Mouse (Mus musculus): ENCODE measurements around the gene Sdad1.

The Sdad1 gene

DNA sequence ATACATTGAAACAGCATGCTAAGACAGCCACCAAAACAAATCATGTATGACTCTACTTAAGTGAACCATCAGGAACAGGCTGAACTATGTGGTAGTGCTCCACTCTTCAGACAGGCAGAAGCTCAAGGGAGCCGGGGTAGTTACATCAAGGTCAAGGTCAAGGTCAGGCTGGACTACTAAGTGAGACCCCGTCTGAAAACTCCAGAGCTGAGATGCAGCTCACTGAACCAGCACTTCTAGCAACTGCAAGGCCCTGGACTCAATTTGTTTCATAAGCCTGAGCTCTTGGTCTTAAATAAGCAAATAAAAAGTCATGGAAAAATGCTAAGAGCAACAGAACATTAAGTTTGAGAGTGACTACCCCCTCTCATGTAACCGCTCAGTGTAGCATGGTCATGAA lies 6.0 kb downstream of the Sdad1 start:
- no peak for DNase-seq

DNA sequence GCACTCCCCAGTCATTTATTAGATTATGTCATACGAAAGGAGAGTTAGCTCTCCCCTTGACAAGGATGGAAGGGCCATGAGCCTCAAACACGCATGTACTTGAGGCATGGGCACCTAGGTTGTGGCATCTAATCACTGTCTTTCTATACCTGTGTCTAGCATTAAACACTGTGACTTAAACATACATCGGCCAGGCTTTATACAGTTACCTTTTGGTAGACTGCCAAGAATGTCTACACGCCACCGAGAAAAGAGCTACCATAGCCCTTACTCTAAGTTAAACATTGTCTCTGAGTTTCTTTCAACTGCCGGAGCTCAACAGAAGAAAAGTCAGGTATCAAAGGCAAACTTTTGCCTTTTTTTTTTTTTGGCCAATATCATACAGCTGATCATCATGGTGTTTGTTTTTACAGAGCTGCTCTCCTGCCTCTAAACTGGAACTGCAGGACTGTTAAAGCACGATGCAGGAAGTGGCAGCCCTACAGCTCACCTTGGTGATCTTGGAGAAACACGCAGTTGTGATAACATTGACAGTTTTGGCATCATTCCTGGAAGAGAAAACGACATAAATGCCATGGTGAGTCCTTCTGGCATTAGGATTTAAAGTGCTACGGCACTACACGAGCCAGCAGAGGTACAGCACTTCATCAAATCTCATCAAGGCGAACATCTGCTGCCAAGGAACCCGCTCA lies 8.0 kb downstream of the Sdad1 start:
- no peak for DNase-seq

DNA sequence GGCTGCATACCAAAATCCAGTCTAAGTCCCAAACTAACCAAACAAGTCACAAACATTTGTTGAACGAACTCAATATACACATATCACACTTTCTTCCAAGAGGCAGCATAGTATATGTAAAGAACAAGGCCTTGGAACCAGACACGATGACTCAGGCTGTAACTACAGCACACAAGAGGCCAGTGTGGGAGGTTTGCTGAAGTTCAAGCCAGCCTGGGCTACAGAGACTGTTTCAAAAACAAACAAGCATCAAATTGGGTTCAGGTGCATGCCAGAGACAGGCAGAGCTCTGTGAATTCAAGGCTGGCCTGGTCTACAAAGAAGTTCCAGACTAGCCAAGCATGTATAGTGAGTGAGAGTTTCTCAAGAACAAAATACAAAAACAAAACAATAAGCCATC lies 15.8 kb downstream of the Sdad1 start:
- DNase-seq, result no peak

DNA sequence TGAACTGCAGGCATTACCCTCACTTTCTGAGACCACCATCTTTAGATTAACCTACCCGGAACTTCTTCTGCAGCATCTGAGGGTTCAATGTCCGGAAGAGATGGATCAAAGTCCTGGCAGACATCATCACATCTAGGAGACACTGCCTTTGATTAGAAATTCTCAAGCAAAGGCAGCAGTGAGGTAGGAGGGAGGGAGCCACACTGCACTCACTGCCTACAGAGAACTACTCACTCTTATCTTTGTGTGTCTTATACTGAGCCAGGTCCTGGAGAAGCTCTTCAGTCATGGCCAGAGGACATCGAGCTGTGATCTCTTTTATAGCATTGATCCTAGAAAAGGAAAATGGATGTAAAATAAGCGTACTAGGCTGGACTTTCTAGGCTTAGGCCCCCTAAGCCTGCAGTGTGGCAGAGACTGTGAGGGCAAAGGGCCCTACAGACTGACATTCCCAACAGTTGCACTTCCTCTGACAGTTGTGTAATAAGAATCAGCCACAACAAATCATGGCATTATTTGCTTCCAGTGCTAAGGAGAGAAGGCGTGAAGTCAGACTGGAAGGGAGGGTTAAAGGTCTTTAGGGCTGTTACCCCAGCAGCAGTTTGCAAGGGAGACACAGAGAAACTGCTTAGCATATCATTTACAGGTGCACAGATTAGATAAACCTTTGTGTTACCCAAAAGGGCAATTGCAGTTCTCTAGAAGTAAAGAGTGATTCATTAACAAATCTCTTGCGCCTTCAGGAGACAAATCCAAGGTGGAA lies 18.4 kb downstream of the Sdad1 start:
- no peak for DNase-seq

DNA sequence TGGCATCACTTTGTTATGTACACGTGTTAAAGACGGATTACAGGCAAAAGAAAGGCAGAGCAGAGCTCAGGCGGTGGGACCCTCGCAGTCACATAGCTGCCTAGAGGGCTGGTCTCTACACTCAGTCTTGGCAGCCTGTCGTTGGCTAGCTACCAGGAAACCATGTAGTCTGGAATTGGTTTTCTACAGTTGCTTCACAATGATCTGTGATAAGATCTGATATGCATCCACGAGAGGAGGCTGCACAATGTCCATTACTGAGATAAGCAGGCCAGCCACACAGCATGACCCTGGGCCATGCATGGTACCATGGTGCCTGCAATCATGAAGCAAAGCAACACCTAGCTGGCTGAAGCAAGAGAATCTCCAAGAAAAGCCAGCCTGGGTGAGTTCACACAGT lies 22.4 kb downstream of the Sdad1 start:
- DNase-seq, result no peak

DNA sequence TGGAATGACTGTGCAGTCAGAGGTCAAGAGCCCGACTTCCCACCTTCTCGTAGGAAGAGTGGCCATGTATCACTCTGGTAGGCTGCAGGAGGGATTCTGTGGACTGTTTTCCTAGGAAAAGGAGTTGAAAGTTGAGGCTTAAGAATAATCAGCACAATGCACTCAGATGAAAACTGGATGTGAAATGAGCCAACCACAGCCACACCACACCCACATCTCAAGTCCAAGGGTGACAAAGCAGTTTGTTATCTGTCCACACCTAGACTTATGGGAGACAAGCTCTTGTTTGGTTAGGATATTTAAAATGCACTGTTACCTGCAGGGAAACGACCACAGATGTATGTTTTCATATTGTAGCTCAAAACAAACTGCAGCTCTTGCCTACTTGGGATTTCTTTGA lies 27.2 kb downstream of the Sdad1 start:
- no peak for DNase-seq

DNA sequence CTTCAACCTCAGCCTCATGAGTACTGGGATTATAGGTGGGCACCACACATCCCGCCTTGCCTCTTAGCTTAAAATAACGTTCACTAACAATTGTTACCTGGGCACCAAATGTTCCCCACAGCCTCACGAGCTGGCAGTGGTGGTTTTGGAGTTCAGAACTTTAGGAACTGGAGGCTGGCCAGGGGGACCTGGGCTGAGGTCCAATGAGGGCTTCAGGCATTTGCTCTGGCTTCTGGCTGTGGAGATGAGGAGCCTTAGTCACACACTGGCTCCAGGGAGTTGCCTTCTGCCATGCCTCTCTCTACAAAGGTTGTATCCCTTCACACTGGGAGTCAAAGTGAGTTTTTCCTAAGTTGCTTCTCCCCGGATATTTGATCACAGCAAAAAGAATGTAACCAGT lies 27.7 kb downstream of the Sdad1 start:
- no peak for DNase-seq

DNA sequence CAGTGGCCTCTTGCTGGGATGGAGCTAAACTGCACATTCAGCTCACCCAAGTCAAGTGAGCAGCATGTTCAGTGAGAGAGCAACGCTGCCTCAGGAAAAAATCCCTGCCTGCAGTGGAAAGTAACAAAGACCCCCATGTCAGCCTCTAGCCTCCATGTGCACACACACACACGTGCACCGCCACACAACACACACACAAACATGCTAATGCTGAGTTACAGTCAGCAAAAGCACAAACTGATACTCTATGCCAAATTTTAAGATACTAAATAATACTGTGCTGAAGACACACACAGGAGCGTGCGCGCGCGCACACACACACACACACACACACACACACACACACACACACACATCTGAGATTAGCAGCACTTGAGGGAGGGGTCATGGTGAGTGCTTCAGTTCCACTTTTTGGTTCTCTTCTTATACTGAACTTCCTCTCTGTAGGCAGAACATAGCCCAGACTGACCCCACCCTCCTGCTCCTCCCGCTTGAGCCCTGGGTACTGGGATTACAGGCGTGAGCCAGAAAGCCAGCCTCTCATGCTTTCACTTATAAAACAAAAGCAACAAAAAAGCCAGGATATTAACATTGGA lies 31.2 kb downstream of the Sdad1 start:
- DNase-seq, result no peak

DNA sequence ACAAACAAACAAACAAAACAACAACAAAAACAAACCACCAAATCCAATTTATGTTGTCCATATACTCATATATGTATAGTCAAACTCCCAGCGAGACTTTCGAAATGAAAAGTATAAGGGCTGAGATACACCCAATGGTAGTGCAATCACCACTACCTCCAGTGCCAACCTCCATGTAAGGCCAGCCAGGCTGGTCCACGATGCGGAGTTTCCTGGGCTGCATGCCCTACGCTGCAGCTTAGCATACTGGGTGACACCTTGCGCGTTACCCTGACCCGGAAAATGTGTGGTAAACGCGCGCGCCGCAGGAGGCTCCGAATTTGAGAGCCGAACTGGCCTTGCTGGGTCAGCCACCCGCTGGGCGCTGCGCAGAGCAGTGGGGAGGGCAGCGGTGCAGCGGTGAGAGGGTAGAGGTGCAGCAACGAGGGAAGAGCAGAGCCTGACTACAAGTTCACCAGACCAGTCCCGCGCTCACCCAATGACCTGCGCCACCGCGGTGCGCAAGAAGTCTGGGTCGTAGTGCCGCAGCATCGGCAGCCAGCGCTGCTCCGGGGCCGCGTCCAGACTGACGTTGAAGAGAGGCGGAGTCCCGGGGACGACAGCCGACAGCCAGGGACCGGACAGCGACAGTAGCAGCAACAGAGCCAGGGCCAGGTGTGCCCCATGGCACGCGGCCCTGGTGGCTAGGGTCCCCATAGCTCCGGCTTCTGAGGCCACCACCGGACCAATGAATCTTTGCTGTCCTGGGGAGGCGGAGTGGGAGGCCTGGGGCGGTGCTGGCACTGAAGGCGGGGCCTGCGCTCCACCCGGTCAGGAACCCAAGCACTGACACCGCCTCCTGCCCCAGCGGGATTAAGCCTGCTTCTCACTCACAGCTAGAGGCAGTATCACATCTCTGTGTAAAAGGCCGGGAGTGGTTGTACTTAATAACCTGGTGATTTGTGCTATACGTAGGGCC lies 32.6 kb downstream of the Sdad1 start, which contains the start of gene Naaa:
TSS of gene Naaa (minus strand) at position 734 of the 958 bp plus-strand sequence.
- DNase-seq, result peak; percentile 90

DNA sequence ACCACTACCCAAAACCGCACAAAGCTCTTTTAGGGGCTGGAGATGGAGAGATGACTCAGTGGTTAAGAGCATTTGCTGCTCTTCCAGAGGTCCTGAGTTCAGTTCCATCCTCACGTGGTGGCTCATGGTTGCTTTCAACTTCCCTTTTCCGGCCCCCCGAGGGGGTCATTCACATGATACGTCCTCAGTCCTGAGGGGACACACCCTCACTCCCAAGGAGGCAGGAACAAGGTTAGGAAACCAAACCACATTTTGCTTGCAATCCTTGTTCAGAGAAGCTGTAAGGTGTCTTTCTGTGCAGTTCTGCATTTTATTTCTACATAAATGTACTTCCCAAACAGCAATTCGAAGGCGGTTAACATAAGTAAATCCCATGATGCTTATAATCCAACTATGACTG lies 39.8 kb downstream of the Sdad1 start:
- DNase-seq, result no peak

DNA sequence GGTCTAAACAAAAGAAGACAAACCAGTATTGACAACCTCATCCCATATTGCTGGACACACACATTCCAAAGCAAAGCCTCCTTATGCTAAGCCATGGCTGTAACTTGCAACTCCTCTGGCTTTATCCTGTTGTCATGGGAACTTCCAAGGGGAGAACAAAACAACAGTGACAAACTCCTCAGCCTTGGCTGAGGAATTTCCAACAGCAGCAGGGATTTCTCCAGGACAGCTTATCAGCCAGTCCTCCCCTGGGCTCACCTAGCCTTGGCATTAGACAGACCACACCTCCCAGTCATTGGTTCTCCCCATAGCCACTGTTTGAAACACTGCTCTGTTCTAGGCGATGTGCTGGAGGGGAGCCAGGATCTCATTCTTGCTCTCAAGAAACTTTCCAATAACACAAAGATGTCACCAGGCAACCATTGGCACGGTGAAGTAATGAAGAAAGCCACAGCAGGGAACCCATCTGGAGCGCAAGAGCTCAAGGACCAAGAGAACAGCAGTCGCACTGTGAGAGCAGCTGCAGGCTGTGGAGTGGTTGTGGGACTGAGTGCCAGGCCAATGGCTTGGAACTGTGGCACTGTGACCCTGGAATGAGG lies 46.4 kb downstream of the Sdad1 start:
- peak; percentile 58 for DNase-seq

DNA sequence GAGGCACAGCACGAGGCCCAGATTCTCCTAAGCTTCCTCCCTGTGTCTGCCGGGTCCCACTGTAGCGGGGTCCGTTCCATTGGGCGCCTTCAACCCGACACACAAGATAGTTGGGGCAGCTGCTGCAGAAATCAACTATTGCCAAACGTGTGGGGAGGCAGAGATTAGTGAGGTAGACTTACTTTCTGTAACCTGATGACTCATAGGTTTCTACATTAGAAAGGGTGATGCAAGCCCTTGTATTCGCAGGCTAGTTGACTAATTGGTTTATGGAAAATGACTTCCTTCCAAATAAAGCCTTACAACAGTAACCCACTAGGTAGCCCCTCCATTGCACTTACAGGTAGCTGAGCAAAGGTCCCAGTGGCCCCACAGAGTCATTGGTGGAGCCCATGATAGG lies 47.6 kb downstream of the Sdad1 start:
- DNase-seq, result no peak

DNA sequence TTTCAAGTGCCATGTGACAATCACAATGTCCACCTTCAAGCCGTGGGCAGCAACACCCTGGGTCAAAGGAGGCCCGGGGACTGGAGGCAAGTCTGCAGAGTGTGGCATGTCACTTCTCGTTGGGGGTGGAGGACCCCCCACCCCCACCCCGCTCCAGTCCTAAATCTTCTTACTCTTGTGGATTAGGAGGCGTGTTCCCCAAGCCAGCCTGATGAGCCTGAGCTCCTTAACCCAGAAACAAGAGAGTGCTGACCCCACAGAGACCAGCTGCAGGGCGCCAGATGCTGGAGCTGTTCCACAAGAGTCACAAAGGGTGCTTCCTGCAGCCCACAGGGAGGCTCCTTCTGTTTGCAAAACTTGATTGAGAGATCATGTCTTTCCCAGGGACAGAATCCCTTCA lies 54.1 kb downstream of the Sdad1 start, which contains the start of gene Ppef2:
TSS of gene Ppef2 (minus strand) at position 61 of the 400 bp plus-strand sequence.
- no peak for DNase-seq

DNA sequence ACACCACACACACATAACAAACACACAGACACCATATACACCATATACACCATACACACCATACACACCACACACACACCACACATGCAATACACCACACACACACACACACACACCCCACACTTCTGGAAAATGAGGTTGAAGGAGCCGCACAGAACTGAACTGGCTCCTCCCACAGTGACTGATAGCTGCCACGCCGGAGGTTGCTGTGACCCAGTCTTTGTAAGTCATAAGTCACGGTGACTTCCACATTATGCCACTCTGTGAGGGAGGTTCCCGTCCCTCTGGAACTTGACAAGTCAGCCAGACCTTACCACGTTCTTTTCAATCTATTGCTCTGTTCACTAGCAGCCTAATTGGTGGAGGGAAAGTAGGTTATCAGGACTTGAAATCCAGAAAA lies 55.8 kb downstream of the Sdad1 start:
- no peak for DNase-seq

DNA sequence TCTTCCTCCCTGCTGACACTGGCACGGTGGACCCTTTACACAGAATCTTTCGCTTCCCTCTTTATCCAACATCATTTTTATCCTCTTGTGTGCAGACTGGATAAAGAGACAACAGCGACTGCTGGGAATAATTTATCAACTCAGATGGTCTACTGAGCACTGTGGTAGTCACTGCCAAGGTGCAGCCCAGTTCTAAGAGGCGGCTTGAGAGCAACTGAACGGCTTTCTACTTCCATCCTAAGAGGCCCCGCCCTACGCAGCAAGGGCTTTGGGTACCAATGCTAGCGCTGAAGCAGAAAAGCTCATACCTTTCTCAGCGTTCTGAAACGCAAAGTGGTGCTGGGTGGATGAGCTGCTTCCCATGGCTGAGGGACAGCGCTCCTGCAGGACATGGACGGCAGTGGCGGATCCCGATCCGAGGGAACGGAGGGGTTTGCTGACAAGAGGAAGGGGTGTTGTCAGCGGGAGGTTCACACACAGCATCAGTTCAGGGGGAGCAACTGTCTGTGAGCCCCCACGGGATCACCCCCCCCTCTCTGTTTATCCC lies 57.4 kb downstream of the Sdad1 start:
- DNase-seq, result no peak

DNA sequence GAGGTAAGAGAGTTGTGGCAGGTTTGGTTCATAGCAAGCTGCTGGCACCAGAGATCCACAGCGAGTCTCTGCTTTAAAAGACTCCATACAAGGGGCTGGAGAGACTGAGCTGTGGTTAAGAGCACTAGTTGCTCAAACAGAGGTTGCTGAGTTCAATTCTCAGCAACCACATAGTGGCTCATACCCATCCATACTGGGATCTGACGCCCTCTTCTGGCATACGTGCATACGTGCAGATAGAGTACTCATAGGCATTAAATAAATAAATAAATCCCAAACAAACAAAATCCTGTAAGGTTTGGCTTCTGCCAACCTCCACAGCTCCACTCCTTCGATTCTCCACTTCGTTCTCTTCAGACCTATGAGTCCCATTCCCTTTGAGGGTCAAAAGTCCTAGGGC lies 58.2 kb downstream of the Sdad1 start:
- DNase-seq, result no peak

DNA sequence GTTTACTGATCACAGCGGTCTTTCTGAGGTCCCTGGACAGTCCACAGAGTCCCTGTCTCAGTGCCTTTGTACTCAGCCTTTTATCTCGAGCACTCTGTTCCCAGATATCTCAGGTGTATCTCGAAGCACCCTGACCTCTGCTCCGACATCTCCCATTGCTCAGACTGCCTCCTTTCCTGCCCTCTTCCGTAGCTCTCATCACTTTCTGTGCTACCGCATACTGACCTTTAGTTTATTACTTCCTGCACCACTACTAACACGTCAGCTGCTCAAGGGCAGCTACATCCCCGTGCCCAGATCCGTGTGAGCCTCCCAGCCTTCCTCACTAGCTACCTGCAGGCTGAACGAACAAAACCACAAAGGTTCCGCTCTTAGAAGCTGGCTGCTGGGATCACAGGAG lies 61.7 kb downstream of the Sdad1 start:
- DNase-seq, result no peak

DNA sequence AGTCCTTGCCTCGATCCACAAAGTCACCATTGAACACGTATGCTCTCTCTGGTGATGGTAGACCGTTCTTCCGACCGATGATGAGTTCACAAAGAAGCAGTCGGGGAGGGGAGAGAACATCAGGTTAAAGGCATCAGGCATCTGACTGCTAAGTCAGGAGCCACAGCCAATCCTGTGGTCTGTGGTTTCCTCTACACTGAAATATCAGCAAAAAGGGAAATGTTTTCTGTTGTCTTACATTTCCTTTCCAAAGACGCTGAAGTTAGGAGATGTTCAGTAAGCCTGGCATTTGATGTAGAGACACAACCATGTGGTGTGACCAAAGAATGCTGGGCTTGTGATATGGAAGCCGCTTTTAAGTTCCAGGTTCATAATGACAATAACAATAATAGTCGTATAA lies 64.8 kb downstream of the Sdad1 start:
- no peak for DNase-seq

DNA sequence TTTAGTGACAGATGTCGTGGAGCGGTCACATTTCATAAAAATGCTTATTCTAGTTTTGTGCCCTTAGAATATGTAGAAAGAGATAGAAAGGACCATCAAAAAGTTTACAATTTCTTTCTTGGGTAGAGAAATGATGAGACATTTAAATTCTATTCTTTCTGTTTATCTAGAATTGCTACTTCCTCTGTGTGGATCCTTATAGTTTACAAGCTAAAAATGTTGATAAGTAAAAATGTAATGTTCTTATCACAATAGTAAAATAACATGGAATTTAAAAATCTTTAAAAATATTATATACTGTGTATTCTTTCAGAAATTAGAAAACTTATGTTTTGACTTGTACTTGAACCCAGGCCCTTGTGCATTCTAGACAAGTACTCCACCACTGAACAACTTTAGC lies 65.4 kb downstream of the Sdad1 start:
- DNase-seq, result no peak

DNA sequence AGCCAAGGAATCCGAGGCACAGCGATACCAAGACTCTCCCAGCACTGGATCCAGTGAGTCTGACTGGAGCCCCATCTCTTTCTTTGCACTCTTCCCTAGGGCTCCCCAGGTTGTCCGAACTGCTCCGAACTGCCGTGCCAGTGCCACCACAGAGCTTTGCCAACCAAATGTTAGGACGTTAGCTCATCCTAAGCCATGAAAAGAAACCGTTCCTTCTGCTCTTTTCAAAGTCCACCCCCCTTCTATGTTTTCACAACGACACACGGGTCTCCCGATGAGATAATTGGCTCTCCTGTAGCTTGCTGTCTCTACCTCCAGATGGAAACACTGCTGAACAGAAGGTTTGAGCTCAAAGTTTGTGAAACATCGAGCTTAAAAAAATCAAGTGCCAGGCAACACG lies 69.5 kb downstream of the Sdad1 start:
- DNase-seq, result no peak

DNA sequence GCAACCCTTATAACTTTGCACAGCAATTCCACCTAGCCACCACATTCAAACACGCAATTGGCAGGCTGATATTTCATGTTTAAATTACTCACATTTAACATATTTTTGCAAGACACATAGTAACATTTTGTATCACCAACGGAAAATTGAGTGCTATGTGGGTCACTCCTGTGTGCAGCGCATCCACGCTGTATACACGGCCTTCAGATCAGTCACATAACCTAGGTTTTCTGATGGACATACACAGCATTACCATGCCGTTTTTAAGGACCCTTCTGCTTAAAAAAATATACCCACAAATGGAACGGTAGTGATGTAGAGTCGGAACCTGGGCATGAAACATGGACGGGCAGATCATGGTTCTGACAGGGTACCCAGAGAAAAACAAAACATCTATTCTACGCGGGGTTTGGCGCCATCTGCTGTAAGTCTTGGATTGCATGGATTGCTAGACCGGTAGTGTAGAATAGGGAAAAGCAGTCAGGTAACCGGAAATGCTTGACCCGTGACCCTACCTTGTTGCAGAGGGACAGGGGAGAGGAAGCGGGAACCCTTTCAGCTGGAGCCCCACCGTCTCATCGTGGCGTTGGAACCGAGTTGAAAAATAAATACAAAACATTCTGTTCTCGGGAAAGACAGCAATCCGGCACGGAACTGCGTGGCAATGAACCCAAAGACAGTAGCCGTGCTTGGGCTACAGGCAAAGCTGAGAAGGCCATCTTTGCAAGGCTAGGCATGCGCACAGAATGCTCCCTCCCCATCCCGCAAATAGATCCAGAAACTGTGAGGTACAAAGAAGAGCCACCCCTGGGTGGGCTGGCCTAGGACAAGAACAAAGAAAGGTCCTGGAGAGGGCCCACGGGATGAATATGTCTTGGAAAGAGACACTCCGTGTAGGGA lies 70.7 kb downstream of the Sdad1 start:
- DNase-seq, result peak; percentile 64
